Mouse (Mus musculus): ENCODE results near the gene Xpo6.

Gene Xpo6

GRCm38 (mm10) chr7:126191471-126191870, 8.8 kb downstream of the Xpo6 start:
- no peak for DNase-seq

GRCm38 (mm10) chr7:126189517-126189916, 10.8 kb downstream of the Xpo6 start:
- no peak for DNase-seq

- no peak for DNase-seq
These were observed 14.3 kb downstream of the Xpo6 start for GRCm38 (mm10) chr7:126185999-126186398.

GRCm38 (mm10) chr7:126183583-126183982, 16.7 kb downstream of the Xpo6 start:
- DNase-seq = no peak

- DNase-seq = no peak
These were observed 18.8 kb downstream of the Xpo6 start for GRCm38 (mm10) chr7:126181487-126181886.

GRCm38 (mm10) chr7:126180956-126181355, 19.3 kb downstream of the Xpo6 start:
- peak; percentile 21 to 61 for DNase-seq

GRCm38 (mm10) chr7:126178804-126179203, 21.5 kb downstream of the Xpo6 start:
- no peak for DNase-seq

- DNase-seq = no peak
These were observed 24.3 kb downstream of the Xpo6 start for GRCm38 (mm10) chr7:126175999-126176398.

GRCm38 (mm10) chr7:126175456-126175855, 24.8 kb downstream of the Xpo6 start:
- no peak for DNase-seq

GRCm38 (mm10) chr7:126174863-126175262, 25.4 kb downstream of the Xpo6 start:
- no peak for DNase-seq

- DNase-seq = no peak
These were observed 28.3 kb downstream of the Xpo6 start for GRCm38 (mm10) chr7:126172001-126172400.

GRCm38 (mm10) chr7:126168584-126168983, 31.7 kb downstream of the Xpo6 start:
- DNase-seq = no peak

GRCm38 (mm10) chr7:126167426-126167825, 32.9 kb downstream of the Xpo6 start:
- DNase-seq = no peak

- DNase-seq = no peak
These were observed 33.7 kb downstream of the Xpo6 start for GRCm38 (mm10) chr7:126166571-126166970.

GRCm38 (mm10) chr7:126158238-126158637, 42.1 kb downstream of the Xpo6 start:
- DNase-seq = no peak

- DNase-seq = no peak
These were observed 44.6 kb downstream of the Xpo6 start for GRCm38 (mm10) chr7:126155746-126156145.

- DNase-seq = no peak
These were observed 45.6 kb downstream of the Xpo6 start for GRCm38 (mm10) chr7:126154731-126155130.

GRCm38 (mm10) chr7:126152324-126152723, 48.0 kb downstream of the Xpo6 start:
- DNase-seq = no peak

- DNase-seq = no peak
These were observed 54.1 kb downstream of the Xpo6 start for GRCm38 (mm10) chr7:126146156-126146555.

GRCm38 (mm10) chr7:126144364-126144763, 55.9 kb downstream of the Xpo6 start:
- DNase-seq = no peak

- DNase-seq = no peak
These were observed 62.5 kb downstream of the Xpo6 start for GRCm38 (mm10) chr7:126137850-126138249.

GRCm38 (mm10) chr7:126135391-126135790, 64.9 kb downstream of the Xpo6 start:
- no peak for DNase-seq

GRCm38 (mm10) chr7:126134634-126135321, 65.5 kb downstream of the Xpo6 start:
- no peak for DNase-seq

GRCm38 (mm10) chr7:126127673-126128072, 72.6 kb downstream of the Xpo6 start:
- DNase-seq = no peak

- no peak for DNase-seq
These were observed 73.8 kb downstream of the Xpo6 start for GRCm38 (mm10) chr7:126126502-126126901.
